Comparison of ENCODE assay signal across 7 mouse cellular contexts in genomic region chr2:157736854-157737850, GRCm38 (mm10). TPM values are rescaled to one million over a fixed set of nuclear protein-coding genes. Genes with fewer than 3 reads are reported as not detected.
DNase-seq lines count a peak whose midpoint lies in the region; ATAC-seq lines count a peak whose summit lies in the region.

TSS of gene Ctnnbl1 (plus strand) at chr2:157737401.

- peak within 1 kb of the TSS; percentile 72 for H3K4me2 ChIP-seq in embryonic facial prominence, embryonic 11.5 days (ENCODE audit: low read depth, low read length)
- peak within 1 kb of the TSS; percentile 78 for H3K4me2 ChIP-seq in midbrain, embryonic 13.5 days (replicated peaks)

- no peaks in the 10 kb centered on the region for H3K4me1 ChIP-seq in embryonic facial prominence, embryonic 11.5 days (ENCODE audit: control insufficient read depth, insufficient read depth, low read length)
- H3K4me1 ChIP-seq in limb, embryonic 10.5 days = peaks cover 6% of the 10 kb centered on the region
- H3K4me1 ChIP-seq in midbrain, embryonic 13.5 days (replicated peaks) = peaks cover 21% of the 10 kb centered on the region

- peak within 1 kb of the TSS; percentile 68 for H3K9ac ChIP-seq in embryonic facial prominence, embryonic 11.5 days (replicated peaks; ENCODE audit: low read length)
- peak within 1 kb of the TSS; percentile 78 for H3K9ac ChIP-seq in midbrain, embryonic 13.5 days (replicated peaks)

- peak within 1 kb of the TSS; percentile 68 for H3K4me3 ChIP-seq in embryonic facial prominence, embryonic 11.5 days (ENCODE audit: low read depth, low read length)
- peak within 1 kb of the TSS; percentile 81 for H3K4me3 ChIP-seq in limb, embryonic 10.5 days
- peak within 1 kb of the TSS; percentile 75 for H3K4me3 ChIP-seq in midbrain, embryonic 13.5 days (replicated peaks)

- H3K27me3 ChIP-seq in embryonic facial prominence, embryonic 11.5 days (ENCODE audit: control insufficient read depth, insufficient read depth, low read length) = no peaks in the 10 kb centered on the region
- no peaks in the 10 kb centered on the region for H3K27me3 ChIP-seq in limb, embryonic 10.5 days (ENCODE audit: low read depth, poor library complexity, severe bottlenecking)
- no peaks in the 10 kb centered on the region for H3K27me3 ChIP-seq in midbrain, embryonic 13.5 days

- no peaks in the 10 kb centered on the region for H3K9me3 ChIP-seq in embryonic facial prominence, embryonic 11.5 days (replicated peaks; ENCODE audit: control insufficient read depth, low read length)
- no peaks in the 10 kb centered on the region for H3K9me3 ChIP-seq in limb, embryonic 10.5 days (replicated peaks)
- H3K9me3 ChIP-seq in midbrain, embryonic 13.5 days = no peaks in the 10 kb centered on the region

- H3K36me3 ChIP-seq in embryonic facial prominence, embryonic 11.5 days (replicated peaks; ENCODE audit: control insufficient read depth, insufficient read depth, low read depth, low read length) = no peaks in the 10 kb centered on the region
- no peaks in the 10 kb centered on the region for H3K36me3 ChIP-seq in limb, embryonic 10.5 days
- H3K36me3 ChIP-seq in midbrain, embryonic 13.5 days = no peaks in the 10 kb centered on the region

- 12% methylated on average over 44 of the region's 44 CpGs for WGBS in embryonic facial prominence, embryonic 11.5 days
- WGBS in limb, embryonic 10.5 days = 12% methylated on average over 44 of the region's 44 CpGs
- 12% methylated on average over 44 of the region's 44 CpGs for WGBS in midbrain, embryonic 13.5 days

- peak; percentile 99 for DNase-seq in adrenal gland, postnatal 14 days
- DNase-seq in embryonic facial prominence, embryonic 11.5 days (ENCODE audit: low spot score) = peak; percentile 100
- DNase-seq in kidney, adult 11 months = peak; percentile 99
- peak; percentile 100 for DNase-seq in limb, embryonic 10.5 days (ENCODE audit: low spot score)
- peak; percentile 99 for DNase-seq in spleen, adult 12 weeks (ENCODE audit: low spot score)

- peak; percentile 89 for ATAC-seq in embryonic facial prominence, embryonic 11.5 days (replicated peaks; ENCODE audit: insufficient number of reproducible peaks, low FRiP score, low TSS enrichment, low read depth)
- ATAC-seq in granulocyte monocyte progenitor cell, adult 5-6 weeks (replicated peaks; ENCODE audit: poor library complexity, severe bottlenecking) = peak; percentile 99
- ATAC-seq in midbrain, embryonic 13.5 days = peak; percentile 95

- no peak within 1 kb of the TSS for H3K27ac ChIP-seq in embryonic facial prominence, embryonic 11.5 days (replicated peaks; ENCODE audit: low read depth, low read length)
- peak within 1 kb of the TSS; percentile 77 for H3K27ac ChIP-seq in limb, embryonic 10.5 days
- H3K27ac ChIP-seq in midbrain, embryonic 13.5 days = no peak within 1 kb of the TSS

RNA-seq across cellular contexts. Expression of gene Ctnnbl1, which starts in this region (rescaled TPM):
- 18.4 and 20.5 TPM in 2 replicates for total RNA-seq in adrenal gland, postnatal 14 days (2021)
- 94.9 and 97.1 TPM in 2 replicates for polyA plus RNA-seq in embryonic facial prominence, embryonic 11.5 days (2014; fragmentation: Nextera tagmentation; extraction: Ambion mirVana)
- 26.0 and 33.9 TPM in 2 replicates for total RNA-seq in granulocyte monocyte progenitor cell, adult 5-6 weeks (2014; fragmentation: Nextera tagmentation)
- 47.1 and 60.9 TPM in 2 replicates for total RNA-seq in granulocyte monocyte progenitor cell, adult 5-6 weeks (2017)
- polyA plus RNA-seq in limb, embryonic 10.5 days (2016; fragmentation: Nextera tagmentation; extraction: Ambion mirVana) = 90.7 and 97.8 TPM in 2 replicates
- 87.5 and 87.8 TPM in 2 replicates for polyA plus RNA-seq in midbrain, embryonic 13.5 days (2015; fragmentation: Nextera tagmentation; extraction: Ambion mirVana)
